ENCODE assay signal across 8 mouse cellular contexts in genomic region chr15:31224135-31224761, GRCm38 (mm10). TPM values are rescaled to one million over a fixed set of nuclear protein-coding genes. Genes with fewer than 3 reads are reported as not detected.
DNase-seq lines count a peak whose midpoint lies in the region; ATAC-seq and TF ChIP-seq lines count a peak whose summit lies in the region.

Dap (plus strand) TSS chr15:31224314.

- ATAC-seq in hematopoietic stem cell, adult 5-6 weeks (replicated peaks in 1 of 2; ENCODE audit: insufficient read depth in 1 of 2, low FRiP score in 2 of 2, low TSS enrichment in 1 of 2, low read depth in 1 of 2, poor library complexity in 2 of 2, severe bottlenecking in 2 of 2) = peak; percentile 93 to 95
- ATAC-seq in lung, embryonic 16.5 days (ENCODE audit: low read depth) = peak; percentile 99

- peak within 1 kb of the TSS; percentile 88 for H3K9ac ChIP-seq in MEL (ENCODE audit: control insufficient read depth, low read depth, low read length, poor library complexity, severe bottlenecking)
- H3K9ac ChIP-seq in lung, embryonic 16.5 days (ENCODE audit: low read length) = peak within 1 kb of the TSS; percentile 86

- peaks cover 3% of the 10 kb centered on the region; the same call in 1 of the 2 replicates for H3K79me2 ChIP-seq in MEL (ENCODE audit: control insufficient read depth, insufficient read depth, low read length, poor library complexity)

- TF ChIP-seq CTCF in MEL (IDR thresholded peaks at IDR 0.05 in 2 of 3, conservative IDR thresholded peaks at IDR 0.05 in 1 of 3; ENCODE audit: control insufficient read depth in 1 of 3, insufficient read depth in 1 of 3, low read depth in 2 of 3, low read length in 3 of 3, poor library complexity in 1 of 3, severe bottlenecking in 1 of 3) = no peak

- peak within 1 kb of the TSS; percentile 85 to 87 for H3K4me3 ChIP-seq in MEL (ENCODE audit: control insufficient read depth in 1 of 2, insufficient read depth in 1 of 2, low read depth in 2 of 2, low read length in 2 of 2)
- peak within 1 kb of the TSS; percentile 70 for H3K4me3 ChIP-seq in lung, embryonic 16.5 days (ENCODE audit: low read length)

- no peaks in the 10 kb centered on the region for H3K9me3 ChIP-seq in MEL (replicated peaks; ENCODE audit: insufficient read depth, low read length)
- H3K9me3 ChIP-seq in lung, embryonic 16.5 days (ENCODE audit: control insufficient read depth, low read length) = no peaks in the 10 kb centered on the region

- H3K27ac ChIP-seq in MEL (ENCODE audit: control insufficient read depth, low read depth, low read length) = peak within 1 kb of the TSS; percentile 56
- peak within 1 kb of the TSS; percentile 76 for H3K27ac ChIP-seq in lung, embryonic 16.5 days (ENCODE audit: low read length)

- under 1% methylated on average over 65 of the region's 67 CpGs for WGBS in lung, embryonic 16.5 days

- peak in 1 of 2 experiments; percentile 59; a peak in 2 of 4 replicates for TF ChIP-seq POLR2A in MEL (IDR thresholded peaks at IDR 0.05; ENCODE audit: control insufficient read depth in 1 of 2, insufficient read depth in 1 of 2, low read depth in 1 of 2, low read length in 2 of 2, poor library complexity in 1 of 2)

- H3K27me3 ChIP-seq in MEL (ENCODE audit: control insufficient read depth in 1 of 2, insufficient read depth in 2 of 2, low read length in 2 of 2) = peaks cover 0 to 2% of the 10 kb centered on the region in 2 experiments; a peak in 1 of 4 replicates
- H3K27me3 ChIP-seq in lung, embryonic 16.5 days (ENCODE audit: control insufficient read depth, insufficient read depth, low read depth, low read length) = no peaks in the 10 kb centered on the region

- H3K4me2 ChIP-seq in lung, embryonic 16.5 days (ENCODE audit: low read depth, low read length) = peak within 1 kb of the TSS; percentile 64

- peaks cover 0 to 15% of the 10 kb centered on the region in 2 experiments; a peak in 2 of 4 replicates for H3K4me1 ChIP-seq in MEL (ENCODE audit: control insufficient read depth in 1 of 2, insufficient read depth in 2 of 2, low read length in 2 of 2)
- peaks cover 6% of the 10 kb centered on the region for H3K4me1 ChIP-seq in lung, embryonic 16.5 days (replicated peaks; ENCODE audit: control insufficient read depth, insufficient read depth, low read length)

- peaks cover 0 to 11% of the 10 kb centered on the region in 2 experiments; a peak in 2 of 4 replicates for H3K36me3 ChIP-seq in MEL (ENCODE audit: control insufficient read depth in 1 of 2, insufficient read depth in 2 of 2, low read length in 2 of 2)
- H3K36me3 ChIP-seq in lung, embryonic 16.5 days (ENCODE audit: control insufficient read depth, insufficient read depth, low read length) = no peaks in the 10 kb centered on the region

- TF ChIP-seq EP300 in MEL (IDR thresholded peaks at IDR 0.05; ENCODE audit: low read depth in 1 of 2, low read length in 2 of 2) = no peak

- TF ChIP-seq RAD21 in MEL (IDR thresholded peaks at IDR 0.05; ENCODE audit: low read depth, low read length) = no peak

- DNase-seq in MEL (ENCODE audit: low read depth, low spot score) = peak; percentile 99
- DNase-seq in cerebellum, adult 8-10 months = peak; percentile 95
- peak; percentile 96 for DNase-seq in forelimb bud, embryonic 11.5 days (ENCODE audit: low read depth, low spot score)
- peak; percentile 83 for DNase-seq in layer of hippocampus, adult 9-10 months (ENCODE audit: low spot score)
- DNase-seq in ovary, postnatal 10 days (ENCODE audit: low spot score) = peak; percentile 91
- peak; percentile 95 to 98 for DNase-seq in thymus, postnatal 10 days (ENCODE audit: low spot score in 2 of 2)

TF ChIP-seq in MEL, 35 proteins besides CTCF, POLR2A, EP300 and RAD21:
- TF ChIP-seq CHD1 (IDR thresholded peaks at IDR 0.05; ENCODE audit: low read depth, low read length) (no peak), RCOR1 (IDR thresholded peaks at IDR 0.05; ENCODE audit: low read depth, low read length) (no peak), TAL1 (IDR thresholded peaks at IDR 0.05; ENCODE audit: low read length) (no peak), USF2 (IDR thresholded peaks at IDR 0.05; ENCODE audit: borderline replicate concordance in 1 of 2, insufficient read depth in 1 of 2, low read depth in 1 of 2, low read length in 2 of 2) (no peak), NELFE (IDR thresholded peaks at IDR 0.05; ENCODE audit: low read depth, low read length) (peak; percentile 42), ZMIZ1 (IDR thresholded peaks at IDR 0.05; ENCODE audit: low read depth, low read length) (peak; percentile 73; the same call in 1 of the 2 replicates), GABPA (IDR thresholded peaks at IDR 0.05; ENCODE audit: low read depth, low read length) (0 out of 2 replicates have a peak, but pooled peaks have one; percentile 13), USF1 (IDR thresholded peaks at IDR 0.05; ENCODE audit: low read depth, low read length) (peak; percentile 58; the same call in 1 of the 2 replicates), MXI1 (IDR thresholded peaks at IDR 0.05; ENCODE audit: low read depth, low read length) (peak; percentile 90; the same call in 1 of the 2 replicates), MAX (IDR thresholded peaks at IDR 0.05; ENCODE audit: low read length) (peak; percentile 81), ZKSCAN1 (IDR thresholded peaks at IDR 0.05; ENCODE audit: low read depth, low read length) (no peak), MEF2A (IDR thresholded peaks at IDR 0.05; ENCODE audit: extremely low read depth, insufficient replicate concordance, low read depth, low read length, poor library complexity, severe bottlenecking) (no peak), KAT2A (conservative IDR thresholded peaks at IDR 0.05; ENCODE audit: low read depth, low read length) (no peak), SIN3A (IDR thresholded peaks at IDR 0.05; ENCODE audit: low read length) (peak; percentile 37), MYC (IDR thresholded peaks at IDR 0.05; ENCODE audit: low read depth, low read length) (no peak), NRF1 (IDR thresholded peaks at IDR 0.05; ENCODE audit: insufficient read depth, low read depth, low read length, poor library complexity, severe bottlenecking) (peak; percentile 98), GATA1 (IDR thresholded peaks at IDR 0.05; ENCODE audit: low read depth, low read length) (no peak), HCFC1 (IDR thresholded peaks at IDR 0.05; ENCODE audit: low read depth, low read length) (peak; percentile 67), MAZ (IDR thresholded peaks at IDR 0.05; ENCODE audit: low read depth, low read length) (peak; percentile 48), TCF12 (IDR thresholded peaks at IDR 0.05; ENCODE audit: low read depth, low read length) (peak; percentile 40), TBP (IDR thresholded peaks at IDR 0.05; ENCODE audit: low read depth, low read length) (no peak)

RNA-seq across cellular contexts. Expression of gene Dap, which starts in this region (rescaled TPM):
- 17.8 and 18.0 TPM in 2 replicates for total RNA-seq in MEL (2012; rRNA removed)
- polyA plus RNA-seq in MEL (2012; ENCODE audit: insufficient read depth in 1 of 2, insufficient read length in 2 of 2, low read depth in 1 of 2, low replicate concordance in 2 of 2, missing spikeins in 1 of 2) = 10 to 100 TPM in 1 of 2 experiments, not detected in 1; 72.6 TPM
- total RNA-seq in hematopoietic stem cell, adult 5-6 weeks (2017) = 44.0 and 103 TPM in 2 replicates
- polyA plus RNA-seq in lung, embryonic 16.5 days (2015; fragmentation: Nextera tagmentation; extraction: Ambion mirVana) = 83.5 and 93.4 TPM in 2 replicates

Comparison
In these comparisons a context has a peak if more than half of its experiments do, and no peak if none do; other contexts are left out.
1. Peak in every context shown above with its lines: DNase-seq, ATAC-seq, H3K4me3 ChIP-seq and H3K27ac ChIP-seq.